Mouse (Mus musculus): ENCODE measurements around the gene Hinfp. TPM values are rescaled to one million over a fixed set of nuclear protein-coding genes. Genes with fewer than 3 reads are reported as not detected.

Hinfp gene
- polyA plus RNA-seq, 1 experiment from 2014 or later, result 23.2 TPM

DNA sequence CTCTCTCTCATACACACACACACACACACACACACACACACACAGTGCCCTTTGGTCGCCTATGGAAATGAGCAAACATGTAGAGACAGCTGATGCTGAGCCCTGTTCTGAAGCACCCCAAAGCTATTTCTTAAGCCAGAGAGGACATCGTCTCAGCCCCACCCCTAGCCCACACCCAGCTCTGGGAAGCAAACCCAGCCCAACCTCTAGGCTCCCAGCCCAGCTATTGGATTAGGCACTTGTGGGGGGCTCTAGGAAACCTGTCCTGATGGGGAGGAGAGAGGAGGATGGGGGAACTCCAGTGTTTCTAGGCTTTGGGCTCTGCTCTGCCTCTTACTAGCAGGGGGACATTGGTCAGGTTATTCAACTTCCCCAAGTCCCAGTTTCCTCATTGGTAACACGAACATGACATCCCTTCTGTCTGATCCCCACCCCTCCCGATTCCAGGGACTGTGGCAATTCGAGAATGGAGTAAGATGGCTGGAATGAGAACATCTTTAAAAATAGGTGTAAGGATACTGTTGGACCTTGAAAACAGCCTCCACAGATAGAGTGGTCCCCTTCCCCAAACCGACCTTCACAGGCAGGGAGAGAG, 19.1 kb downstream of the Hinfp start:
- Histone ChIP-seq H3K4me2 (ENCODE audit: low read depth, low read length) (peak overlapping the region; percentile 95), H3K4me1 (ENCODE audit: control insufficient read depth, insufficient read depth, low read length) (peaks cover 19% of the 10 kb centered on the region), H3K27me3 (ENCODE audit: control insufficient read depth, insufficient read depth, low read length) (no peaks in the 10 kb centered on the region), H3K36me3 (ENCODE audit: control insufficient read depth, insufficient read depth, low read length) (peaks cover 8% of the 10 kb centered on the region; the same call in 1 of the 2 replicates), H3K27ac (ENCODE audit: low read depth, low read length) (no peak overlapping the region), H3K9me3 (ENCODE audit: control insufficient read depth, low read length) (no peaks in the 10 kb centered on the region), H3K4me3 (ENCODE audit: low read depth, low read length) (peak overlapping the region; percentile 22), H3K9ac (replicated peaks; ENCODE audit: low read depth, low read length) (no peak overlapping the region; the same call in 1 of the 2 replicates)
- WGBS, result 19% methylated on average over 6 of the region's 6 CpGs
- no peak for ATAC-seq (ENCODE audit: low read depth)

DNA sequence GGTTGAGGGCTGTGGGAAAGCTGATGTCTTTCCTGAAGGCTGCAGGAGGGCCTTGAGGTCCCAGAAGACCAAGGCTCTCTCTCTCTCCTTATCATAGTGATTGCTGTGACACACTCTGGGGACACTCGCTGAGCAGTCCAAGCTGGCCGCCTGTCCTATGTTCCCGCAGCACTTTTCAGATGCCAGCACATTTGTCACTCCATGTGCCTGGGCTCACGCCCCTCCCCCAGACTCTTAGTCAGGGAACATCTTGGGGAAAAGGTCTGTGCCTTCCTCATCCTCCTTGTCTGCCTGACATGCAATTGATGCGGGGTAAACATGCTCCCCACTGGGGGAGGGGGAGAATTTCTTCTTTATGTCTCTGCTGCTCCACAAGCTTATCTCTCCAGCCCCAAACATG, 22.3 kb downstream of the Hinfp start:
- H3K4me3 ChIP-seq (ENCODE audit: low read depth, low read length), result no peak overlapping the region
- no peak overlapping the region for H3K9ac ChIP-seq (replicated peaks; ENCODE audit: low read depth, low read length)
- H3K9me3 ChIP-seq (ENCODE audit: control insufficient read depth, low read length), result no peaks in the 10 kb centered on the region
- no peak overlapping the region for H3K4me2 ChIP-seq (ENCODE audit: low read depth, low read length)
- H3K27me3 ChIP-seq (ENCODE audit: control insufficient read depth, insufficient read depth, low read length), result no peaks in the 10 kb centered on the region
- H3K4me1 ChIP-seq (ENCODE audit: control insufficient read depth, insufficient read depth, low read length), result peaks cover 7% of the 10 kb centered on the region
- peaks cover 17% of the 10 kb centered on the region for H3K36me3 ChIP-seq (ENCODE audit: control insufficient read depth, insufficient read depth, low read length)
- no peak overlapping the region for H3K27ac ChIP-seq (ENCODE audit: low read depth, low read length)
- WGBS, result 62% methylated on average over 5 of the region's 5 CpGs
- ATAC-seq (ENCODE audit: low read depth), result no peak

GRCm38 (mm10) chr9:44269973-44270372, 35.5 kb downstream of the Hinfp start:
- H3K4me3 ChIP-seq (ENCODE audit: low read depth, low read length), result no peak overlapping the region
- 0 out of 2 replicates have a peak, but pooled peaks cover 6% of the 10 kb centered on the region for H3K36me3 ChIP-seq (ENCODE audit: control insufficient read depth, insufficient read depth, low read length)
- peaks cover 4% of the 10 kb centered on the region; the same call in 1 of the 2 replicates for H3K4me1 ChIP-seq (ENCODE audit: control insufficient read depth, insufficient read depth, low read length)
- no peak overlapping the region for H3K9ac ChIP-seq (replicated peaks; ENCODE audit: low read depth, low read length)
- no peak for ATAC-seq (ENCODE audit: low read depth)
- H3K27ac ChIP-seq (ENCODE audit: low read depth, low read length), result no peak overlapping the region
- H3K4me2 ChIP-seq (ENCODE audit: low read depth, low read length), result no peak overlapping the region
- WGBS, result 86% methylated on average over 4 of the region's 4 CpGs
- no peaks in the 10 kb centered on the region for H3K9me3 ChIP-seq (ENCODE audit: control insufficient read depth, low read length)
- no peaks in the 10 kb centered on the region for H3K27me3 ChIP-seq (ENCODE audit: control insufficient read depth, insufficient read depth, low read length)

- H3K27ac ChIP-seq (ENCODE audit: low read depth, low read length), result no peak overlapping the region
- 86% methylated on average over 3 of the region's 3 CpGs for WGBS
- H3K27me3 ChIP-seq (ENCODE audit: control insufficient read depth, insufficient read depth, low read length), result no peaks in the 10 kb centered on the region
- ATAC-seq (ENCODE audit: low read depth), result no peak
- H3K4me3 ChIP-seq (ENCODE audit: low read depth, low read length), result no peak overlapping the region
- no peak overlapping the region for H3K9ac ChIP-seq (replicated peaks; ENCODE audit: low read depth, low read length)
- no peak overlapping the region for H3K4me2 ChIP-seq (ENCODE audit: low read depth, low read length)
- 0 out of 2 replicates have a peak, but pooled peaks cover 6% of the 10 kb centered on the region for H3K36me3 ChIP-seq (ENCODE audit: control insufficient read depth, insufficient read depth, low read length)
- H3K4me1 ChIP-seq (ENCODE audit: control insufficient read depth, insufficient read depth, low read length), result peaks cover 4% of the 10 kb centered on the region; the same call in 1 of the 2 replicates
- H3K9me3 ChIP-seq (ENCODE audit: control insufficient read depth, low read length), result no peaks in the 10 kb centered on the region
Observed at GRCm38 (mm10) chr9:44269077-44269476, 36.4 kb downstream of the Hinfp start.

DNA sequence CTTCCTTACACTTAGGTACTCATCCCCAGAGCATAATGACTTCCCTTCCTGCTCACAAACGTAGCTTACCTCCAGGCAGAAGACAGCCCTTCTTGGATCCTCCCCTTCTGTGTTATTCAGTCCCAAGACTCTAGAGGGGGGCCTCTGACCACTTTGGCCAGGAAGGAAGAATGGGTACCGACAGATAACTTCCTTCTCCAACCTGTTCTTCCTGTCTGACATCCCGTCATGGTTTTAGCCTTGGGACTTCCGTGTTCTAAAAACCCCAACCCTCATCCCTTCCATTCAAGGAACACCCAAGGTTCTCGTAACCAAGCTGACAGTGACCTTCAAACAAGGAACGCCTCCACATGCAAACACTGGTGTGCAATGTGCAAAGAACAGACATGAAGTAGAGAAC, 37.0 kb downstream of the Hinfp start, which contains the start of gene Nlrx1:
Gene Nlrx1, minus strand, starts transcription at position 168 of the 400 bp plus-strand sequence.
- peak within 1 kb of the TSS; percentile 26 for H3K4me3 ChIP-seq (ENCODE audit: low read depth, low read length)
- 0 out of 2 replicates have a peak, but pooled peaks cover 4% of the 10 kb centered on the region for H3K36me3 ChIP-seq (ENCODE audit: control insufficient read depth, insufficient read depth, low read length)
- H3K27ac ChIP-seq (ENCODE audit: low read depth, low read length), result peak within 1 kb of the TSS; percentile 70
- no peak for ATAC-seq (ENCODE audit: low read depth)
- peak within 1 kb of the TSS; percentile 61 for H3K9ac ChIP-seq (replicated peaks; ENCODE audit: low read depth, low read length)
- H3K27me3 ChIP-seq (ENCODE audit: control insufficient read depth, insufficient read depth, low read length), result no peaks in the 10 kb centered on the region
- H3K4me2 ChIP-seq (ENCODE audit: low read depth, low read length), result peak within 1 kb of the TSS; percentile 52
- peaks cover 4% of the 10 kb centered on the region; the same call in 1 of the 2 replicates for H3K4me1 ChIP-seq (ENCODE audit: control insufficient read depth, insufficient read depth, low read length)
- WGBS, result 82% methylated on average over 6 of the region's 6 CpGs
- no peaks in the 10 kb centered on the region for H3K9me3 ChIP-seq (ENCODE audit: control insufficient read depth, low read length)

DNA sequence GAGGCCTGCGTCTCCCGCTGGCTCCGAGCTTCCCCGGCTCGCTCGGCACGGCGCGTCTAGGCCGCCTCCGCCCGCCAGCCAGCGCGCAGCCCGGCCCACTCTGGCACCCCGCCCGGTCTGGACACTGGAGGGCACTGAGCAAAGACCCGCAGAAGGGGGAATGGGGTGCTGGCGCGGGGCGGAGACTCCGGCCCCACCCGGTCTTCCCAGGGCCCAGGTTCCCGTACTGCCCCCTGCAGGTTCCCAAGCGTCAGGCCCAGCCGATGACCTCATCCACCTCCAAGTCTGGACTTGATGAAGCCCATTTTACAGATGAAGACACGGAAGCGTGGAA, 37.5 kb downstream of the Hinfp start:
- H3K9ac ChIP-seq (replicated peaks; ENCODE audit: low read depth, low read length), result peak overlapping the region; percentile 61
- H3K4me2 ChIP-seq (ENCODE audit: low read depth, low read length), result peak overlapping the region; percentile 52
- H3K27ac ChIP-seq (ENCODE audit: low read depth, low read length), result peak overlapping the region; percentile 70
- H3K4me3 ChIP-seq (ENCODE audit: low read depth, low read length), result peak overlapping the region; percentile 26
- WGBS, result 5% methylated on average over 28 of the region's 28 CpGs
- H3K27me3 ChIP-seq (ENCODE audit: control insufficient read depth, insufficient read depth, low read length), result no peaks in the 10 kb centered on the region
- H3K36me3 ChIP-seq (ENCODE audit: control insufficient read depth, insufficient read depth, low read length), result 0 out of 2 replicates have a peak, but pooled peaks cover under 1% of the 10 kb centered on the region
- H3K4me1 ChIP-seq (ENCODE audit: control insufficient read depth, insufficient read depth, low read length), result peaks cover 4% of the 10 kb centered on the region; the same call in 1 of the 2 replicates
- no peaks in the 10 kb centered on the region for H3K9me3 ChIP-seq (ENCODE audit: control insufficient read depth, low read length)
- peak; percentile 85 for ATAC-seq (ENCODE audit: low read depth)

- ATAC-seq (ENCODE audit: low read depth), result no peak
- H3K27ac ChIP-seq (ENCODE audit: low read depth, low read length), result peak overlapping the region; percentile 70
- no peaks in the 10 kb centered on the region for H3K27me3 ChIP-seq (ENCODE audit: control insufficient read depth, insufficient read depth, low read length)
Observed at GRCm38 (mm10) chr9:44267319-44268026, 38.0 kb downstream of the Hinfp start.

DNA sequence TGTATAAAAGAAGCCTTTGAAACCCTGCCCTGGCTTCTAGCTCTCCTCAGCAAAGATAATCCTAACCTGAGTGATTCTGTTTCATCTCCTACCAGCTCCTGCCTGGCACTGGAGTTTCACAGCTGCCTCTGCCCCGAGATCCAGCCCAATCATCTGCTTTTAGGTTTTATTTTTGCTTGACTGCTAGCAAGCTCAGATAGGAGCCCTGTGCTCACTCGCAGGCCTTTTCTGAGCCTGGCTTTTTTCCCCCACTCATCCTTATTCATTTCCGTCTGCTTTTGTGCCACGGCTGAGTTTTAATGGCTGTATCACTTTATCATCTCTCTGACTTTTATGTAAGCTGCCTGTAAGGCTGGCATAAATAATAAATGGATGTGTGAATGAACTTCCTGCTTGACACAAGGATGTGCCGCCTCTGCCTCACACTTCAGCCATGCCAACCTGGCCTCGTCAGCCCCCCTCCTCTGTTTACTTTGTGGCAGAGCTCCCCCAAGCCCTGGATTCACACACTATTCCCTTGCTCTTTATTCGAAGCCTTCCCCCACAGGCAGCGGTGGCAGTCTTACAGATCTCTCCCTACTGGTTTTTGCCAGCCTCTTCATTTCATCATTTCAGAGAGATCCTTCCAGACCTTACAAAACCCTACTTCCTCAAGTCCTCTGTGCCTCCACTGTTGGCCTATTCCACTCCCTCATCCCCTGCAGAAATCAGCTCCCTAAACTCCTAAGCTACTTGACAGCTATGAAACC, 38.8 kb downstream of the Hinfp start:
- no peak for ATAC-seq (ENCODE audit: low read depth)

More at GRCm38 (mm10) chr9:44267319-44268026, 38.0 kb downstream of the Hinfp start:
- Histone ChIP-seq H3K9me3 (ENCODE audit: control insufficient read depth, low read length) (no peaks in the 10 kb centered on the region), H3K36me3 (ENCODE audit: control insufficient read depth, insufficient read depth, low read length) (no peaks in the 10 kb centered on the region), H3K4me1 (ENCODE audit: control insufficient read depth, insufficient read depth, low read length) (peaks cover 4% of the 10 kb centered on the region; the same call in 1 of the 2 replicates), H3K4me3 (ENCODE audit: low read depth, low read length) (peak overlapping the region; percentile 26), H3K4me2 (ENCODE audit: low read depth, low read length) (peak overlapping the region; percentile 52), H3K9ac (replicated peaks; ENCODE audit: low read depth, low read length) (peak overlapping the region; percentile 61)
- 11% methylated on average over 23 of the region's 23 CpGs for WGBS

More for the DNA sequence above, 38.8 kb downstream of the Hinfp start:
- Histone ChIP-seq H3K9ac (replicated peaks; ENCODE audit: low read depth, low read length) (no peak overlapping the region), H3K9me3 (ENCODE audit: control insufficient read depth, low read length) (no peaks in the 10 kb centered on the region), H3K36me3 (ENCODE audit: control insufficient read depth, insufficient read depth, low read length) (no peaks in the 10 kb centered on the region), H3K27me3 (ENCODE audit: control insufficient read depth, insufficient read depth, low read length) (no peaks in the 10 kb centered on the region), H3K4me1 (ENCODE audit: control insufficient read depth, insufficient read depth, low read length) (peaks cover 4% of the 10 kb centered on the region; the same call in 1 of the 2 replicates), H3K4me2 (ENCODE audit: low read depth, low read length) (no peak overlapping the region), H3K27ac (ENCODE audit: low read depth, low read length) (peak overlapping the region; percentile 62; the same call in 1 of the 2 replicates), H3K4me3 (ENCODE audit: low read depth, low read length) (no peak overlapping the region)
- WGBS, result 48% methylated on average over 8 of the region's 8 CpGs

Data from neural tube, embryonic 14.5 days (tissue).